Mouse (Mus musculus) olfactory bulb, adult 2 months (tissue): ENCODE results near the gene Zfp277.

Source experiments
- CTCF ChIP-seq: fragments of 200-500 bp; IDR thresholded peaks from 2 replicates; pipeline ENCODE4 v1.5.1; 2012; ENCODE audit warnings: low read depth, mild to moderate bottlenecking, low read length, moderate library complexity; ENCODE audit not compliant: insufficient read depth
- POLR2A ChIP-seq: fragments of 200-500 bp; IDR thresholded peaks from 2 replicates; pipeline ENCODE4 v1.6.1; 2012; ENCODE audit warnings: mild to moderate bottlenecking, low read depth, low read length, moderate library complexity; ENCODE audit not compliant: insufficient read depth

GRCm38 (mm10) chr12:40378621-40379537, 66.8 kb downstream of the Zfp277 start:
- TF ChIP-seq CTCF = no peak
- no peak for TF ChIP-seq POLR2A
